In the genomic region with DNA sequence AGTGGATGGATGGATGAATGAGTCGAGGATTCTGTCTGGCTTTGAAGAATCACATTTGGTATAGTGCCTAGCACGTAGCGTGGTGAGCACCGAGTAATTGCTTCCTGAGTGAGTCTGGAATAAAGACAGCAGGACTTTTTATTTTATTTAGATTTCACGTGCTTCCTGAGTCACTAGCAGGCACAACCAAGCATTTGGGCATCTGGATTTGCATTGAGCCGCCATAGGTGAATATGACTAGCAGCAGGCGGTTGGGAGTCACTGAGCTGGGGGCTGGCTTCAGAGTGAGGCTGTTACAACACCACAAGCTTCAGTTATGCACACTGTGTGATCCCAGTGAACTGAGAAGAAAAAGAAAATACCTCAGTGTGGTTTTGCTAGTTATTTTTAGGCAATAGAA, we compare ENCODE assay signal across 14 mouse cellular contexts. TPM values are rescaled to one million over a fixed set of nuclear protein-coding genes. Genes with fewer than 3 reads are reported as not detected.
DNase-seq lines count a peak whose midpoint lies in the region; TF ChIP-seq lines count a peak whose summit lies in the region.
"Had no signal": no experiment of that assay in that cellular context is flagged by ENCODE, and none has a peak within 500 bp of the region (broad histone marks: within the 10 kb centered on the region; RNA-seq: fewer than 3 reads in every experiment).

No protein-coding gene starts in this region.

- DNase-seq in kidney, adult 2 months, result no peak
- no peak for DNase-seq in kidney, adult 11 months
- DNase-seq in 3T3-L1 (ENCODE audit: low read depth, low spot score) (peak; percentile 55), 416B (ENCODE audit: low read depth) (peak; percentile 53)
- DNase-seq in ovary, postnatal 14 days (ENCODE audit: low spot score), result no peak
- DNase-seq in layer of hippocampus, adult 11-12 months (ENCODE audit: low spot score), result no peak
- DNase-seq: cerebellum, adult 11-12 months; left cerebral cortex, postnatal 4 days had no signal

- H3K36me3 ChIP-seq in kidney, adult 2 months (ENCODE audit: control insufficient read depth, insufficient read depth, low read length), result no peaks in the 10 kb centered on the region
- H3K36me3 ChIP-seq: intestine, embryonic 15.5 days; lung, embryonic 15.5 days; midbrain, embryonic 12.5 days had no signal

- TF ChIP-seq POLR2A in kidney, adult 2 months (IDR thresholded peaks at IDR 0.05; ENCODE audit: low read depth, low read length), result no peak
- TF ChIP-seq POLR2A in embryonic fibroblast, embryonic 13.5 days (IDR thresholded peaks at IDR 0.05; ENCODE audit: low read depth, low read length), result no peak

- 53% methylated on average over 7 of the region's 7 CpGs for WGBS in kidney, adult 2 months

- no peak for TF ChIP-seq CTCF in kidney, adult 2 months (conservative IDR thresholded peaks at IDR 0.05; ENCODE audit: insufficient read depth, insufficient read length, low read depth, low read length)
- no peak for TF ChIP-seq CTCF in embryonic fibroblast, embryonic 13.5 days (IDR thresholded peaks at IDR 0.05; ENCODE audit: borderline replicate concordance, insufficient read depth, low read length)

- peak overlapping the region; percentile 66; the same call in 1 of the 2 replicates for H3K27ac ChIP-seq in kidney, adult 2 months (ENCODE audit: insufficient read depth, low read depth, low read length)
- H3K27ac ChIP-seq in embryonic fibroblast, embryonic 13.5 days (ENCODE audit: insufficient read depth, low read length), result peak overlapping the region; percentile 38
- H3K27ac ChIP-seq: intestine, embryonic 15.5 days; lung, embryonic 15.5 days; midbrain, embryonic 12.5 days had no signal

- H3K4me1 ChIP-seq in kidney, adult 2 months (ENCODE audit: control insufficient read depth, insufficient read depth, low read length), result peaks cover 12% of the 10 kb centered on the region
- peaks cover 36% of the 10 kb centered on the region for H3K4me1 ChIP-seq in embryonic fibroblast, embryonic 13.5 days (ENCODE audit: control insufficient read depth, insufficient read depth, low read length)

- no peaks in the 10 kb centered on the region for H3K27me3 ChIP-seq in kidney, adult 2 months (replicated peaks; ENCODE audit: control insufficient read depth, insufficient read depth, low read length)
- H3K27me3 ChIP-seq: intestine, embryonic 15.5 days; lung, embryonic 15.5 days; midbrain, embryonic 12.5 days had no signal

- no peak overlapping the region for H3K4me3 ChIP-seq in kidney, adult 2 months (ENCODE audit: insufficient read depth, low read depth, low read length)
- no peak overlapping the region for H3K4me3 ChIP-seq in embryonic fibroblast, embryonic 13.5 days (ENCODE audit: insufficient read depth, low read length)
- H3K4me3 ChIP-seq: intestine, embryonic 15.5 days; lung, embryonic 15.5 days; midbrain, embryonic 12.5 days had no signal

RNA-seq across cellular contexts. Expression of gene Ankrd2, which starts 26.7 kb away (rescaled TPM):
- polyA plus RNA-seq in kidney, adult 2 months (2012; rRNA removed), result 0.14 and 2.2 TPM in 2 replicates
- not detected in 2 replicates for polyA plus RNA-seq in embryonic fibroblast, embryonic 13.5 days (2011; ENCODE audit: insufficient read length, low read depth, missing spikeins)
- polyA plus RNA-seq: midbrain, embryonic 12.5 days had no signal

RNA-seq across cellular contexts. Expression of gene Ubtd1, which starts 27.5 kb away (rescaled TPM):
- 23.0 and 28.2 TPM in 2 replicates for polyA plus RNA-seq in kidney, adult 2 months (2012; rRNA removed)
- 29.8 and 39.5 TPM in 2 replicates for polyA plus RNA-seq in embryonic fibroblast, embryonic 13.5 days (2011; ENCODE audit: insufficient read length, low read depth, missing spikeins)

RNA-seq across cellular contexts. Expression of gene Mms19, which starts 28.1 kb away (rescaled TPM):
- 54.9 and 56.1 TPM in 2 replicates for polyA plus RNA-seq in kidney, adult 2 months (2012; rRNA removed)
- 53.2 and 54.2 TPM in 2 replicates for polyA plus RNA-seq in embryonic fibroblast, embryonic 13.5 days (2011; ENCODE audit: insufficient read length, low read depth, missing spikeins)

RNA-seq across cellular contexts. Expression of gene Hoga1, which starts 36.3 kb away (rescaled TPM):
- polyA plus RNA-seq in kidney, adult 2 months (2012; rRNA removed), result 167 and 177 TPM in 2 replicates
- polyA plus RNA-seq in embryonic fibroblast, embryonic 13.5 days (2011; ENCODE audit: insufficient read length, low read depth, missing spikeins), result 1.3 and 1.7 TPM in 2 replicates

RNA-seq across cellular contexts. Expression of gene 4933411K16Rik, which starts 43.0 kb away (rescaled TPM):
- polyA plus RNA-seq in kidney, adult 2 months (2012; rRNA removed), result 3.6 and 5.1 TPM in 2 replicates
- 0.51 TPM in 1 of 2 replicates, not detected in the other for polyA plus RNA-seq in embryonic fibroblast, embryonic 13.5 days (2011; ENCODE audit: insufficient read length, low read depth, missing spikeins)
- polyA plus RNA-seq: intestine, embryonic 15.5 days; lung, embryonic 15.5 days; midbrain, embryonic 12.5 days; neural tube, embryonic 11.5 days; stomach, embryonic 16.5 days had no signal

Comparison
In these comparisons a context has a peak if more than half of its experiments do, and no peak if none do; other contexts are left out.
1. DNase-seq: peak in 3T3-L1 (single experiment) and 416B (single experiment); none in kidney, adult 2 months (single experiment), kidney, adult 11 months (single experiment), ovary, postnatal 14 days (single experiment) and layer of hippocampus, adult 11-12 months (single experiment).